Mouse (Mus musculus): ENCODE results near the gene Gm28557. TPM values are rescaled to one million over a fixed set of nuclear protein-coding genes. Genes with fewer than 3 reads are reported as not detected.

Gene Gm28557
- 6.0 TPM for polyA plus RNA-seq (2014; fragmentation: Illumina TruSeq; extraction: RNeasy Lipid Tissue Mini Kit (QIAGEN cat#74804); ENCODE audit: low replicate concordance)

DNA sequence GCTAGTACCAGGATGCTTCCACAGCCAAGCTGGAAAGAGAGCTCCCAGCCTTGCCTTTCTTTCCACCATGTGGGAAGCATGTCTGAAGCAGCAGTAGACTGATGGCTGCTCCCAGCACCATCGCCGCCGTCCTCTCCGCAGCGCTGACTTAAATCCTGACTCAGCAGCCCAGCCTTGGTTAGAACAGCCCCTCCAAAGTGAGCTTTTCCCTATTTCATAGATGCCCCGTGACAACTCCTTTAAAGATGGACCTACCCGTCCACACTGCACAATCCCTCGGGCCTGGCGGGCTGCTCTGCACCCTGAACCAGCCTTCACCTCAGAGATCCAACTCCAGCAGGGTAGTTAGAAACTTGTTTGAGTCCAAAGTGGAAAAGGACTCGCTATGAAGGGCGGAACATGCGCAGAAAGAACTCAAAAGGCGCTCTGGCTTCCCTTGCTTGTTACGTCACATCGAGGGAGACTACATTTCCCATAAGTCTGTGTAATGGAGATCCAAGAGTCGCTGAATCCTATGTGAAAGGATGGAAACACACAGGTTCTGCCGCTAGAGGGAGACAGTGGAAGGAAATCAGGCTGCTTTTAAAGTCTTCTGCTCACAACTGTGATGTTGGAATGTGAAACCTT, at the start of gene Gm28557:
Gene Gm28557, minus strand, starts transcription at position 411 of the 627 bp plus-strand sequence.

GRCm38 (mm10) chr13:67121360-67121759, 13.0 kb upstream of the Gm28557 start, which contains the start of gene Zfp759:
Gene Zfp759 (plus strand): TSS chr13:67121660.

DNA sequence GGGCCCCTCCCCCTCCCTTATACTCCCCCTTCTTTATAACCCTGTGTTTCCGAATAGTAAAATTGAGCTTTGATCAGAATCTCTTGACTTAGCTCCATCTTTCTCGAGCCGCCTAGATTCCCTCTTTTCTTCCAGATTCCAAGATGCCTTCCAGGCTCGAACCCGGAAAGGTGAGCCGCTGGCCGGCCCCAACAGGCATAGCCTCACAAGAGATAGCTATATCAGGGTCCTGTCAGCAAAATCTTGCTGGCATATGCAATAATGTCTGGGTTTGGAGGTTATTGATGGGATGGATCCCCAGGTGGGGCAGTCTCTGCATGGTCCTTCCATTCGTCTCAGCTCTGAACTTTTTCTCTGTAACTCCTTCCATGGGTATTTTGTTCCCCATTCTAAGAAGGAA, 7.8 kb upstream of the Gm28557 start, which contains the start of gene Rslcan18:
Gene Rslcan18, minus strand, starts transcription at position 101 of the 400 bp plus-strand sequence.

DNA sequence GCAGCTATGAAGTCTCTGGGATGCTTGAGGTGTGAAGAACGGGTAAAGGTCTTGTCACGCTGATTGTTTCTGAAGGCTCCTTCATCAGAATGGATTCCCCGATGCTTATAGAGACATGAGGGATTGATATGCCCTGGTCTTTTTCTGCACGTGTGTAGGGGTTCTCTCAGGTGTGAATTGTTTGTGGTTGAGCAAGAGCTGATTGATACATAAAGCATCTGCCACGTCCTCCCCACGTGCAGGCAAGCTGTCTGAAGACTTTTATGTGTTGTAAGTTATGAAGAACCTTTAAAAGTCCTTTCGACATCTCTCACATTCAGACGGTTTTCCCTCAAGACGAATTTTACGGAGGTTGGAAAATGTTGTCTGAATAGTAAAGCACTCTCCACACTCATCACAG, 10.5 kb downstream of the Gm28557 start, which contains the start of gene Zfp708:
Gene Zfp708, minus strand, starts transcription at position 101 of the 400 bp plus-strand sequence.

GRCm38 (mm10) chr13:67060786-67061358, 47.5 kb downstream of the Gm28557 start, which contains the start of gene Zfp712:
Gene Zfp712 (minus strand): TSS chr13:67061170.

Other genes starting within 250 kb of the Gm28557 start
- gene Gm10767, start 203.7 kb downstream of the Gm28557 start, polyA plus RNA-seq (2014; fragmentation: Illumina TruSeq; extraction: RNeasy Lipid Tissue Mini Kit (QIAGEN cat#74804); ENCODE audit: low replicate concordance), result 9.1 TPM
- 8.5 TPM for gene Zfp712, start 47.4 kb downstream of the Gm28557 start, polyA plus RNA-seq (2014; fragmentation: Illumina TruSeq; extraction: RNeasy Lipid Tissue Mini Kit (QIAGEN cat#74804); ENCODE audit: low replicate concordance)
- gene Zfp708, start 10.6 kb downstream of the Gm28557 start, polyA plus RNA-seq (2014; fragmentation: Illumina TruSeq; extraction: RNeasy Lipid Tissue Mini Kit (QIAGEN cat#74804); ENCODE audit: low replicate concordance), result 17.1 TPM
- gene Rslcan18, start 7.7 kb upstream of the Gm28557 start, polyA plus RNA-seq (2014; fragmentation: Illumina TruSeq; extraction: RNeasy Lipid Tissue Mini Kit (QIAGEN cat#74804); ENCODE audit: low replicate concordance), result 0.89 TPM
- gene Zfp759, start 13.1 kb upstream of the Gm28557 start, polyA plus RNA-seq (2014; fragmentation: Illumina TruSeq; extraction: RNeasy Lipid Tissue Mini Kit (QIAGEN cat#74804); ENCODE audit: low replicate concordance), result 13.1 TPM
- 19.0 TPM for gene Rsl1, start 64.6 kb upstream of the Gm28557 start, polyA plus RNA-seq (2014; fragmentation: Illumina TruSeq; extraction: RNeasy Lipid Tissue Mini Kit (QIAGEN cat#74804); ENCODE audit: low replicate concordance)
- gene Zfp455, start 85.9 kb upstream of the Gm28557 start, polyA plus RNA-seq (2014; fragmentation: Illumina TruSeq; extraction: RNeasy Lipid Tissue Mini Kit (QIAGEN cat#74804); ENCODE audit: low replicate concordance), result 7.2 TPM
- 8.6 TPM for gene Zfp458, start 169.9 kb upstream of the Gm28557 start, polyA plus RNA-seq (2014; fragmentation: Illumina TruSeq; extraction: RNeasy Lipid Tissue Mini Kit (QIAGEN cat#74804); ENCODE audit: low replicate concordance)
- gene Zfp457, start 197.9 kb upstream of the Gm28557 start, polyA plus RNA-seq (2014; fragmentation: Illumina TruSeq; extraction: RNeasy Lipid Tissue Mini Kit (QIAGEN cat#74804); ENCODE audit: low replicate concordance), result 1.9 TPM
- gene Zfp595, start 224.0 kb upstream of the Gm28557 start, polyA plus RNA-seq (2014; fragmentation: Illumina TruSeq; extraction: RNeasy Lipid Tissue Mini Kit (QIAGEN cat#74804); ENCODE audit: low replicate concordance), result 33.3 TPM